Mouse (Mus musculus) liver, postnatal 0 days (tissue): ENCODE results near the gene Wsb1.

Source experiments
- CTCF ChIP-seq: sonication (generic); IDR thresholded peaks from 2 replicates; pipeline ENCODE4 v1.5.1; 2016; ENCODE audit warnings: antibody characterized with exemption, low read depth
- EP300 ChIP-seq: IDR thresholded peaks from 2 replicates; pipeline ENCODE4 v1.6.1; 2016; ENCODE audit warnings: antibody characterized with exemption, low read depth, mild to moderate bottlenecking

- no peak for TF ChIP-seq EP300
- no peak for TF ChIP-seq CTCF
These were observed 37.2 kb upstream of the Wsb1 start for GRCm38 (mm10) chr11:79291651-79292050.
